Mouse (Mus musculus): ENCODE measurements around the gene Olfr220. TPM values are rescaled to one million over a fixed set of nuclear protein-coding genes. Genes with fewer than 3 reads are reported as not detected.

Gene Olfr220
- polyA plus RNA-seq, 1 experiment: not detected

DNA sequence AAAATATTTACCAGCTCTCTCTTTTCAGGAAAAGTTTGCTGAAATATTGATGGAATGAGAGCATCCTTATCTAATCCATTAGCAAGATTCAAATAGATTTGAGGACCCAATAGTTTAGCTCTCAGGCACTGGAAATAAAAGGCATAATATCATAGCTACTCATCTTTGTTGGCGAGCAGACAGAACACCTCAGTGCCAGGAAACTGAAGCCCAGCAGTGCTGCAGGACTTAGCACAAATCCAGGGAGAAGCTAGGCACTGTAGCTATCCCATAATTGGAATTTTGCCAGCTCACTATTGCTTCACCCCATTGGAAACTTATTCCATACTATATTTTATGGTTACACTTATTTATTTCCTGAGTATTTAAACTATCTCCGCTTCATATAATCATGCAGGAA is 13.2 kb downstream of the Olfr220 start:
- Histone ChIP-seq H3K36me3 (ENCODE audit: control insufficient read depth, insufficient read depth, low read length) (no peaks in the 10 kb centered on the region), H3K27ac (ENCODE audit: insufficient read depth, low read length) (no peak overlapping the region), H3K27me3 (ENCODE audit: control insufficient read depth, insufficient read depth, low read length) (no peaks in the 10 kb centered on the region), H3K4me3 (ENCODE audit: extremely low read depth, insufficient read depth, insufficient read length) (no peak overlapping the region), H3K4me1 (ENCODE audit: control insufficient read depth, insufficient read depth, insufficient read length) (no peaks in the 10 kb centered on the region)
- no peak for DNase-seq (ENCODE audit: low read depth in 1 of 2, low spot score in 2 of 2)
- TF ChIP-seq POLR2A (IDR thresholded peaks at IDR 0.05; ENCODE audit: low read depth, low read length) (no peak), CTCF (IDR thresholded peaks at IDR 0.05; ENCODE audit: extremely low read depth, insufficient read depth, insufficient read length, insufficient replicate concordance) (no peak)
- WGBS: 83% methylated on average over 2 of the region's 2 CpGs

- no peak overlapping the region for H3K27ac ChIP-seq (ENCODE audit: insufficient read depth, low read length)
- 86% methylated on average over 3 of the region's 3 CpGs for WGBS
- no peak for DNase-seq (ENCODE audit: low read depth in 1 of 2, low spot score in 2 of 2)
- no peak overlapping the region for H3K4me3 ChIP-seq (ENCODE audit: extremely low read depth, insufficient read depth, insufficient read length)
- no peaks in the 10 kb centered on the region for H3K4me1 ChIP-seq (ENCODE audit: control insufficient read depth, insufficient read depth, insufficient read length)
- no peaks in the 10 kb centered on the region for H3K36me3 ChIP-seq (ENCODE audit: control insufficient read depth, insufficient read depth, low read length)
- TF ChIP-seq CTCF (IDR thresholded peaks at IDR 0.05; ENCODE audit: extremely low read depth, insufficient read depth, insufficient read length, insufficient replicate concordance) (no peak), POLR2A (IDR thresholded peaks at IDR 0.05; ENCODE audit: low read depth, low read length) (no peak)
- no peaks in the 10 kb centered on the region for H3K27me3 ChIP-seq (ENCODE audit: control insufficient read depth, insufficient read depth, low read length)
Measured at GRCm38 (mm10) chr1:174465385-174465784, 23.5 kb downstream of the Olfr220 start.

DNA sequence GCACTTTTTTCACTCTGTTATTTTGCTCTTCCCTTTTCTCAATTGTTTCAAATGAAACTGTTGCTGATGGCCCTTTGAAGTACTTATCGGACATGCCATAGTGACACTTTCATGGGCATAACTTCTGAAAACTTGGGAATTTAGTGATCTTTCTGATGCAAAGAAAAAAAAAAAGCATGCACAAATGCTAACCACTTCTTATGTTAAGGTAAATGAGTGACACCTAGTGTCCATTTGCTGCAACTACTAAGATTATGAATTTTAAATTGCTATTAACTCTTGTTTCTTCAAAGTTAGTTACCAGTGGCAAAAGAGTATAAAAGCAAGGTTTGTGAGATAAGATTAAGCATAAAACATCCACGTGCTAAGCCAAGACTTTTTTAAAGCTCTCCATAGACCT is 24.4 kb downstream of the Olfr220 start:
- no peak for DNase-seq (ENCODE audit: low read depth in 1 of 2, low spot score in 2 of 2)
- no peaks in the 10 kb centered on the region for H3K36me3 ChIP-seq (ENCODE audit: control insufficient read depth, insufficient read depth, low read length)
- TF ChIP-seq CTCF (IDR thresholded peaks at IDR 0.05; ENCODE audit: extremely low read depth, insufficient read depth, insufficient read length, insufficient replicate concordance) (no peak), POLR2A (IDR thresholded peaks at IDR 0.05; ENCODE audit: low read depth, low read length) (no peak)
- no peaks in the 10 kb centered on the region for H3K4me1 ChIP-seq (ENCODE audit: control insufficient read depth, insufficient read depth, insufficient read length)
- 36% methylated on average over 2 of the region's 2 CpGs for WGBS
- no peak overlapping the region for H3K27ac ChIP-seq (ENCODE audit: insufficient read depth, low read length)
- H3K4me3 ChIP-seq (ENCODE audit: extremely low read depth, insufficient read depth, insufficient read length): no peak overlapping the region
- no peaks in the 10 kb centered on the region for H3K27me3 ChIP-seq (ENCODE audit: control insufficient read depth, insufficient read depth, low read length)

- no peak overlapping the region for H3K4me3 ChIP-seq (ENCODE audit: extremely low read depth, insufficient read depth, insufficient read length)
- DNase-seq (ENCODE audit: low read depth in 1 of 2, low spot score in 2 of 2): peak in 1 of 2 experiments; percentile 11
- no peaks in the 10 kb centered on the region for H3K4me1 ChIP-seq (ENCODE audit: control insufficient read depth, insufficient read depth, insufficient read length)
- no peaks in the 10 kb centered on the region for H3K36me3 ChIP-seq (ENCODE audit: control insufficient read depth, insufficient read depth, low read length)
- H3K27me3 ChIP-seq (ENCODE audit: control insufficient read depth, insufficient read depth, low read length): no peaks in the 10 kb centered on the region
- no peak for TF ChIP-seq POLR2A (IDR thresholded peaks at IDR 0.05; ENCODE audit: low read depth, low read length)
- TF ChIP-seq CTCF (IDR thresholded peaks at IDR 0.05; ENCODE audit: extremely low read depth, insufficient read depth, insufficient read length, insufficient replicate concordance): 0 out of 2 replicates have a peak, but pooled peaks have one; percentile 48
- no peak overlapping the region for H3K27ac ChIP-seq (ENCODE audit: insufficient read depth, low read length)
- 5% methylated on average over 6 of the region's 6 CpGs for WGBS
Measured at GRCm38 (mm10) chr1:174469736-174470135, 27.9 kb downstream of the Olfr220 start.

DNA sequence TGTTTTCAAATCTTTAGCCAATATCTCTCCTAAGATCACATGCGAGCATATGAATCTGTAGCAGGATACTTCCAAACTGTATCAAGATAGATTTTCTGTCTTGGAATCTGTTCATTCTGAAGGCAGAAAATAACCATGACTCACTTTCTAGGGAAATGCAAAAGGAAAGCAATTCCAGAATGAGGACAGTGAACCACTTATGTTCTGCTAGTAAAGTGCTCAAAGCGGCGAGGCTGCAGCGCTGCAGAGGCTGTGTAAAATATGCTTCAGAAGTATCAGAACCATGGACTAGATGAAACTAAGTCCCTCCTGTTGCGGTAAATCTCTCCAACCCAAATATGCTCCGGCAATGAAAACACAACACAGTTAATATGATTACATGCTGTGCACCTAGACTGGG is 40.7 kb downstream of the Olfr220 start:
- no peak for DNase-seq (ENCODE audit: low read depth in 1 of 2, low spot score in 2 of 2)
- Histone ChIP-seq H3K27ac (ENCODE audit: insufficient read depth, low read length) (no peak overlapping the region), H3K27me3 (ENCODE audit: control insufficient read depth, insufficient read depth, low read length) (no peaks in the 10 kb centered on the region), H3K4me1 (ENCODE audit: control insufficient read depth, insufficient read depth, insufficient read length) (no peaks in the 10 kb centered on the region), H3K4me3 (ENCODE audit: extremely low read depth, insufficient read depth, insufficient read length) (no peak overlapping the region), H3K36me3 (ENCODE audit: control insufficient read depth, insufficient read depth, low read length) (no peaks in the 10 kb centered on the region)
- no peak for TF ChIP-seq CTCF (IDR thresholded peaks at IDR 0.05; ENCODE audit: extremely low read depth, insufficient read depth, insufficient read length, insufficient replicate concordance)
- TF ChIP-seq POLR2A (IDR thresholded peaks at IDR 0.05; ENCODE audit: low read depth, low read length): no peak
- WGBS: 93% methylated on average over 6 of the region's 6 CpGs

DNA sequence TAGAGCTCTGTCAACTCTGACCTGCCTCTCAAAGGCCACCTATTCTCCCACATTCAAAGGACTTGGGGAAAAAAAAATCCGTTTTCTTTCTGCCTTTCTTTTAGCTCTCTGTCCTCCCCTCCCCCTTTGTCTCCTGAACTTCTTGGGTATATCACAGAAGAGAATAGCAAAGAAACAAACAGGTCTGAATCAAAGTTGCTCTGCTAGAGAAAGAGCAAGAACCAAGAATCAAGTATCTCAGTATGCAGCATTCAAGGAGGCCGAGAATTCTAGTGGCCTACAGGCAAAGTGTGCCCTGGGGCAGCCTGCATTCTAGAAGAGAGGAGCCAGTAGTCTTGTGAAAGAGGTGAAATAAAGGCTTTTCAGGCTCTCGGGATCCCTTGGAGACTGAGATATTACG is 58.2 kb downstream of the Olfr220 start:
- Histone ChIP-seq H3K27ac (ENCODE audit: insufficient read depth, low read length) (no peak overlapping the region), H3K4me1 (ENCODE audit: control insufficient read depth, insufficient read depth, insufficient read length) (peaks cover 3% of the 10 kb centered on the region), H3K27me3 (ENCODE audit: control insufficient read depth, insufficient read depth, low read length) (peaks cover 15% of the 10 kb centered on the region), H3K36me3 (ENCODE audit: control insufficient read depth, insufficient read depth, low read length) (no peaks in the 10 kb centered on the region), H3K4me3 (ENCODE audit: extremely low read depth, insufficient read depth, insufficient read length) (no peak overlapping the region)
- 86% methylated on average over 4 of the region's 4 CpGs for WGBS
- TF ChIP-seq CTCF (IDR thresholded peaks at IDR 0.05; ENCODE audit: extremely low read depth, insufficient read depth, insufficient read length, insufficient replicate concordance): no peak
- TF ChIP-seq POLR2A (IDR thresholded peaks at IDR 0.05; ENCODE audit: low read depth, low read length): no peak
- no peak for DNase-seq (ENCODE audit: low read depth in 1 of 2, low spot score in 2 of 2)

Other genes starting within 250 kb of the Olfr220 start
- not detected in 2 replicates for gene Olfr419, start 190.0 kb upstream of the Olfr220 start, polyA plus RNA-seq (2012; rRNA removed)
- not detected in 2 replicates for gene Mptx1, start 111.6 kb upstream of the Olfr220 start, polyA plus RNA-seq (2012; rRNA removed)
- not detected in 2 replicates for gene Olfr417, start 77.0 kb upstream of the Olfr220 start, polyA plus RNA-seq (2012; rRNA removed)
- gene Olfr248, start 51.0 kb upstream of the Olfr220 start, polyA plus RNA-seq (2012; rRNA removed): not detected in 2 replicates
- 0.12 and 0.14 TPM in 2 replicates for gene Olfr414, start 18.0 kb upstream of the Olfr220 start, polyA plus RNA-seq (2012; rRNA removed)
- gene Fmn2, start 59.7 kb downstream of the Olfr220 start, polyA plus RNA-seq (2012; rRNA removed): 0.04 and 0.06 TPM in 2 replicates